Comparison of ENCODE assay signal across 8 mouse cellular contexts in genomic region chr10:45000873-45001859, GRCm38 (mm10).
A peak's percentile ranks its signal among the peaks of the same experiment; 100 is the strongest.
DNase-seq lines count a peak whose midpoint lies in the region; ATAC-seq lines count a peak whose summit lies in the region.

No protein-coding gene starts in this region.

- no peak overlapping the region for H3K27ac ChIP-seq in forebrain, embryonic 11.5 days (ENCODE audit: low read depth, low read length)
- H3K27ac ChIP-seq in hindbrain, embryonic 15.5 days (replicated peaks), result no peak overlapping the region

- no peaks in the 10 kb centered on the region for H3K9me3 ChIP-seq in forebrain, embryonic 11.5 days (ENCODE audit: control insufficient read depth, low read length)
- H3K9me3 ChIP-seq in hindbrain, embryonic 15.5 days, result no peaks in the 10 kb centered on the region

- peak overlapping the region; percentile 60 for H3K4me2 ChIP-seq in forebrain, embryonic 11.5 days (ENCODE audit: low read depth, low read length, severe bottlenecking)
- peak overlapping the region; percentile 73 for H3K4me2 ChIP-seq in hindbrain, embryonic 15.5 days

- 51% methylated on average over 12 of the region's 12 CpGs for WGBS in forebrain, embryonic 11.5 days
- 43% methylated on average over 12 of the region's 12 CpGs for WGBS in hindbrain, embryonic 15.5 days

- H3K4me1 ChIP-seq in forebrain, embryonic 11.5 days (replicated peaks; ENCODE audit: control insufficient read depth, insufficient read depth, low read length), result peaks cover 6% of the 10 kb centered on the region; the same call in 1 of the 2 replicates
- peaks cover 22% of the 10 kb centered on the region for H3K4me1 ChIP-seq in hindbrain, embryonic 15.5 days (replicated peaks)

- H3K4me3 ChIP-seq in forebrain, embryonic 11.5 days (ENCODE audit: low read depth, low read length), result peak overlapping the region; percentile 22
- peak overlapping the region; percentile 41 for H3K4me3 ChIP-seq in hindbrain, embryonic 15.5 days

- DNase-seq in gastrocnemius, adult 18-20 months (ENCODE audit: low spot score), result peak; percentile 48
- DNase-seq in gastrocnemius, adult 8-10 months (ENCODE audit: low spot score in 2 of 2), result no peak
- peak; percentile 42 for DNase-seq in brain, embryonic 18.5 days (ENCODE audit: low read depth, low spot score)
- DNase-seq in forebrain, embryonic 11.5 days (ENCODE audit: low spot score), result no peak
- DNase-seq in layer of hippocampus, postnatal 25 days (ENCODE audit: extremely low spot score in 1 of 2, low spot score in 1 of 2), result peak; percentile 32 to 65
- peak; percentile 93 for DNase-seq in lung, postnatal 36 days
- DNase-seq in retina, postnatal 7 days (ENCODE audit: low read depth, low spot score), result peak; percentile 70

- H3K36me3 ChIP-seq in forebrain, embryonic 11.5 days (ENCODE audit: control insufficient read depth, insufficient read depth, low read length), result no peaks in the 10 kb centered on the region
- H3K36me3 ChIP-seq in hindbrain, embryonic 15.5 days, result no peaks in the 10 kb centered on the region

- ATAC-seq in forebrain, embryonic 11.5 days (replicated peaks; ENCODE audit: low FRiP score), result peak; percentile 35; the same call in 1 of the 2 replicates
- ATAC-seq in hindbrain, embryonic 15.5 days (ENCODE audit: low FRiP score, low read depth), result peak; percentile 57; the same call in 1 of the 2 replicates

- peak overlapping the region; percentile 55 for H3K9ac ChIP-seq in forebrain, embryonic 11.5 days (ENCODE audit: low read length)
- peak overlapping the region; percentile 40 for H3K9ac ChIP-seq in hindbrain, embryonic 15.5 days

- H3K27me3 ChIP-seq in forebrain, embryonic 11.5 days (ENCODE audit: control insufficient read depth, insufficient read depth, low read length), result peaks cover 7% of the 10 kb centered on the region; the same call in 1 of the 2 replicates
- no peaks in the 10 kb centered on the region for H3K27me3 ChIP-seq in hindbrain, embryonic 15.5 days

Comparison
In these comparisons a context has a peak if more than half of its experiments do, and no peak if none do; other contexts are left out.
1. DNase-seq: peak in gastrocnemius, adult 18-20 months (single experiment), brain, embryonic 18.5 days (single experiment), layer of hippocampus, postnatal 25 days (2 of 2), lung, postnatal 36 days (single experiment) and retina, postnatal 7 days (single experiment); none in gastrocnemius, adult 8-10 months (0 of 2) and forebrain, embryonic 11.5 days (single experiment).